Mouse (Mus musculus): Measurements from ENCODE around the gene Nup50. TPM values are rescaled to one million over a fixed set of nuclear protein-coding genes. Genes with fewer than 3 reads are reported as not detected.

Gene Nup50
- polyA plus RNA-seq, 1 experiment from 2014 or later, result 22.5 TPM

DNA sequence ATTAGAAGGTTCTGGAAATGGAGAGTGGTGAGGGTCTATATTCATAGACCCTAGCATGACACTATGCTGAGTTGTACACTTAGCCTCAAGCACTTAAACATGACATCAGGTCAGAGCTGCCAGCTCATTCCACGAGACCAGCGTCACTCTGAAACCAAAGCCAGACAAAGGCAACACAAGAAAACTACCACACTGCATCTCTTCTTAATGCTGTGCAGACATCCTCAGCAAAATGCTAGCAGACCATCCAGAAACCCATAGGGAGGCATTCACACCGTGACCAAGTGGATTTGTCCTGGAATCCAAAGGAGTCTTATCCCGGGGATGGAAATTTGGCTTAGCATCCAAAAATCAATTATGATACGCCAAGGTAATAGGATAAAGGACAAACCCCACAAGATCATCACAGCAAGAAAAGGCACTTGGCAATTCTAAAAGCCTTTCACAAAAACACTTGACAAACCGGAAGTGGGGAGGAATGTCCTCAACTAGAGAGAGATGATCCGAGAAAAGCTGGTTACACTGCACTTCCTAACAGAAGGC lies 19.3 kb upstream of the Nup50 start:
- Histone ChIP-seq H3K4me1 (ENCODE audit: control insufficient read depth, insufficient read depth, low read depth, low read length) (no peaks in the 10 kb centered on the region; the same call in 1 of the 2 replicates), H3K27ac (ENCODE audit: low read depth, low read length) (no peak overlapping the region), H3K27me3 (replicated peaks; ENCODE audit: control insufficient read depth, insufficient read depth, low read length) (no peaks in the 10 kb centered on the region), H3K36me3 (ENCODE audit: control insufficient read depth, insufficient read depth, low read length) (no peaks in the 10 kb centered on the region), H3K4me2 (ENCODE audit: low read length) (no peak overlapping the region), H3K9me3 (ENCODE audit: control insufficient read depth, low read length) (no peaks in the 10 kb centered on the region), H3K9ac (ENCODE audit: low read depth, low read length) (no peak overlapping the region), H3K4me3 (ENCODE audit: low read length) (no peak overlapping the region)
- ATAC-seq, result no peak
- WGBS, result 46% methylated on average over 7 of the region's 7 CpGs

DNA sequence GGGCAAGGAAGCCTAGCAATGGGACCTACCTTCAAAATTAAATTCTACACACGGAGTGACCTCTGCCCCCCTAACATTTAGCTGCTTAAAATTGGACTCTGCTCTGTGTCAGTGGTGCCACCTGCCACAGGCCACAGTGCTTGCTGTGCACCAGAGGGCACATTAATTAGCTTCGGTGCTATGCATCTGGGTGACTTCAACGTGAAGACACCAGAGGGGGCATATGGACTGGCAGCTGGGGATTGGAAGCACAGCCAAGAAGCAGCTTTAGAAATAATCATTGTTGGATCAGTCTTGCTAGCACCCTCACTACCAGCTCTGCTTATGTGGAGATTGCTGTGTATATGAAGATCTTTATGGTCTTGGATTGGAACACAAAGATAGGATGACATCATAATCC lies 10.0 kb upstream of the Nup50 start:
- Histone ChIP-seq H3K36me3 (ENCODE audit: control insufficient read depth, insufficient read depth, low read length) (peaks cover 3% of the 10 kb centered on the region; the same call in 1 of the 2 replicates), H3K27me3 (replicated peaks; ENCODE audit: control insufficient read depth, insufficient read depth, low read length) (no peaks in the 10 kb centered on the region), H3K9me3 (ENCODE audit: control insufficient read depth, low read length) (peaks cover 8% of the 10 kb centered on the region), H3K4me2 (ENCODE audit: low read length) (no peak overlapping the region), H3K27ac (ENCODE audit: low read depth, low read length) (no peak overlapping the region), H3K4me3 (ENCODE audit: low read length) (no peak overlapping the region), H3K9ac (ENCODE audit: low read depth, low read length) (no peak overlapping the region), H3K4me1 (ENCODE audit: control insufficient read depth, insufficient read depth, low read depth, low read length) (no peaks in the 10 kb centered on the region)
- WGBS, result 67% methylated on average over 3 of the region's 3 CpGs
- no peak for ATAC-seq

DNA sequence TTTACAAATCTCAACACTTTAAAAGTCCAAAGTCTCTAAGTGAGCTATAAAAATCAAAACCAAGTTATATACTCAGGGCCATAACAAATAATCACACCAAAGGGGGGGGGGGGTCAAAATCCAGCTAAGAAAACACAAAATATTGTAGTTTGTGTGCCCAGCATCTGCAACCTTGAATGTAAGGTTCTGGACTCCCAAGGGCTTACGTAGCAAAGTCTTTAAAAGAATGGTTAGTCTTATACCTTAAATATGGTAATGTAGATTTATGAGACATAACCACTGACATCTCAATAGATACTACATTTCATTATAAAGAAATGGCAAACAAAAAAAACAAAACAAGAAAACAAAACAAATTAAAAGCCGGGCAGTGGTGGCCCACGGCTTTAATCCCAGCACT lies 3.3 kb upstream of the Nup50 start, which contains the start of gene Gm29666:
Gene Gm29666, minus strand, starts transcription at position 101 of the 400 bp plus-strand sequence.
- no peak within 1 kb of the TSS for H3K27ac ChIP-seq (ENCODE audit: low read depth, low read length)
- no peak within 1 kb of the TSS for H3K9ac ChIP-seq (ENCODE audit: low read depth, low read length)
- H3K27me3 ChIP-seq (replicated peaks; ENCODE audit: control insufficient read depth, insufficient read depth, low read length), result no peaks in the 10 kb centered on the region
- H3K4me3 ChIP-seq (ENCODE audit: low read length), result no peak within 1 kb of the TSS
- no peaks in the 10 kb centered on the region for H3K36me3 ChIP-seq (ENCODE audit: control insufficient read depth, insufficient read depth, low read length)
- no peaks in the 10 kb centered on the region for H3K9me3 ChIP-seq (ENCODE audit: control insufficient read depth, low read length)
- WGBS, result 97% methylated on average over 3 of the region's 3 CpGs
- ATAC-seq, result no peak
- H3K4me2 ChIP-seq (ENCODE audit: low read length), result no peak within 1 kb of the TSS
- H3K4me1 ChIP-seq (ENCODE audit: control insufficient read depth, insufficient read depth, low read depth, low read length), result peaks cover 16% of the 10 kb centered on the region

- H3K36me3 ChIP-seq (ENCODE audit: control insufficient read depth, insufficient read depth, low read length), result peaks cover 13% of the 10 kb centered on the region
- H3K4me2 ChIP-seq (ENCODE audit: low read length), result peak overlapping the region; percentile 83
- H3K27me3 ChIP-seq (replicated peaks; ENCODE audit: control insufficient read depth, insufficient read depth, low read length), result no peaks in the 10 kb centered on the region
- peaks cover 27% of the 10 kb centered on the region for H3K4me1 ChIP-seq (ENCODE audit: control insufficient read depth, insufficient read depth, low read depth, low read length)
- H3K4me3 ChIP-seq (ENCODE audit: low read length), result peak overlapping the region; percentile 94
- peak; percentile 81 for ATAC-seq
- H3K9ac ChIP-seq (ENCODE audit: low read depth, low read length), result peak overlapping the region; percentile 98
- H3K9me3 ChIP-seq (ENCODE audit: control insufficient read depth, low read length), result no peaks in the 10 kb centered on the region
- WGBS, result under 1% methylated on average over 61 of the region's 68 CpGs
- peak overlapping the region; percentile 95 for H3K27ac ChIP-seq (ENCODE audit: low read depth, low read length)
Measured at GRCm38 (mm10) chr15:84923508-84924181, 434 bp downstream of the Nup50 start.

GRCm38 (mm10) chr15:84924781-84925315 lies 1.6 kb downstream of the Nup50 start:
- H3K27ac ChIP-seq (ENCODE audit: low read depth, low read length), result no peak overlapping the region
- 13% methylated on average over 9 of the region's 9 CpGs for WGBS
- ATAC-seq, result no peak

DNA sequence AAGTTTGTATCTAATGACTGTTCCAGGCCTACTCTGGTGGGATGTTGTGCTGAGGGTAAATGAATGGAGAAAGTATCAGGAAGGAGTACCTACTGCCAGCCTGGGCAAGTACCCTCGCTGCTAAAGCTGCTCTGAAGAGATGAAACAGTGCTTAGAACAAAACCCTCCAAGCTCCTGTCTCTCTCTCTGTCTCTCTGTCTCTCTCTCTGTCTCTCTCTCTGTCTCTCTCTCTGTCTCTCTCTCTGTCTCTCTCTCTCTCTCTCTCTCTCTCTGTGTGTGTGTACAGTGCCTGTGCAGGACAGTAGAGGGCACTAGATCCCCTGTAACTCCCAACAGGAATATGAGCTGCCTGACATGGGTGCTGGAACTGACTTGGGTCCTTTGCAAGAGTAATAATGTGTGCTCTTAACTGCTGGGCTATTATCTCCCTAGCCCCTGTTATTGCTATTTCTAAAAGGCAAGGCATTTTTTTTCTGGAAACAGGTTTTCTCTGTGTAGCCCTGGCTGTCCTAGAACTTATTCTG lies 2.3 kb downstream of the Nup50 start:
- H3K4me2 ChIP-seq (ENCODE audit: low read length), result peak overlapping the region; percentile 83
- H3K9ac ChIP-seq (ENCODE audit: low read depth, low read length), result no peak overlapping the region; the same call in 1 of the 2 replicates
- H3K36me3 ChIP-seq (ENCODE audit: control insufficient read depth, insufficient read depth, low read length), result peaks cover 30% of the 10 kb centered on the region
- H3K9me3 ChIP-seq (ENCODE audit: control insufficient read depth, low read length), result no peaks in the 10 kb centered on the region
- no peak for ATAC-seq
- no peak overlapping the region for H3K27ac ChIP-seq (ENCODE audit: low read depth, low read length)
- no peak overlapping the region for H3K4me3 ChIP-seq (ENCODE audit: low read length)
- H3K27me3 ChIP-seq (replicated peaks; ENCODE audit: control insufficient read depth, insufficient read depth, low read length), result no peaks in the 10 kb centered on the region
- 72% methylated on average over 1 of the region's 1 CpGs for WGBS
- peaks cover 27% of the 10 kb centered on the region for H3K4me1 ChIP-seq (ENCODE audit: control insufficient read depth, insufficient read depth, low read depth, low read length)

More at GRCm38 (mm10) chr15:84924781-84925315, 1.6 kb downstream of the Nup50 start:
- Histone ChIP-seq H3K4me3 (ENCODE audit: low read length) (peak overlapping the region; percentile 94), H3K4me1 (ENCODE audit: control insufficient read depth, insufficient read depth, low read depth, low read length) (peaks cover 27% of the 10 kb centered on the region), H3K9me3 (ENCODE audit: control insufficient read depth, low read length) (no peaks in the 10 kb centered on the region), H3K4me2 (ENCODE audit: low read length) (peak overlapping the region; percentile 83), H3K27me3 (replicated peaks; ENCODE audit: control insufficient read depth, insufficient read depth, low read length) (no peaks in the 10 kb centered on the region), H3K36me3 (ENCODE audit: control insufficient read depth, insufficient read depth, low read length) (peaks cover 23% of the 10 kb centered on the region), H3K9ac (ENCODE audit: low read depth, low read length) (peak overlapping the region; percentile 42)

GRCm38 (mm10) chr15:84932351-84932750 lies 9.1 kb downstream of the Nup50 start:
- Histone ChIP-seq H3K36me3 (ENCODE audit: control insufficient read depth, insufficient read depth, low read length) (peaks cover 70% of the 10 kb centered on the region), H3K27ac (ENCODE audit: low read depth, low read length) (no peak overlapping the region), H3K4me1 (ENCODE audit: control insufficient read depth, insufficient read depth, low read depth, low read length) (no peaks in the 10 kb centered on the region), H3K27me3 (replicated peaks; ENCODE audit: control insufficient read depth, insufficient read depth, low read length) (no peaks in the 10 kb centered on the region), H3K4me2 (ENCODE audit: low read length) (no peak overlapping the region), H3K9me3 (ENCODE audit: control insufficient read depth, low read length) (no peaks in the 10 kb centered on the region), H3K4me3 (ENCODE audit: low read length) (no peak overlapping the region), H3K9ac (ENCODE audit: low read depth, low read length) (no peak overlapping the region)
- ATAC-seq, result no peak
- 86% methylated on average over 5 of the region's 5 CpGs for WGBS

DNA sequence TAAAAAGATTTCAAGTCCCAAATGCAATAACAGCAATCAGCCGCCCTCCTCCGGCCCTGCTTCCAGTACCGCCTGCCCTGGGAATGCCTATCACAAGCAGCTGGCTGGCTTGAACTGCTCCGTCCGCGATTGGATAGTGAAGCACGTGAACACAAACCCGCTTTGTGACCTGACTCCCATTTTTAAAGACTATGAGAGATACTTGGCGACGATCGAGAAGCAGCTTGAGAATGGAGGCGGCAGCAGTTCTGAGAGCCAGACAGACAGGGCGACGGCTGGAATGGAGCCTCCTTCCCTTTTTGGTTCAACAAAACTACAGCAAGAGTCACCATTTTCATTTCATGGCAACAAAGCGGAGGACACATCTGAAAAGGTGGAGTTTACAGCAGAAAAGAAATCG lies 11.7 kb downstream of the Nup50 start:
- Histone ChIP-seq H3K27ac (ENCODE audit: low read depth, low read length) (no peak overlapping the region), H3K36me3 (ENCODE audit: control insufficient read depth, insufficient read depth, low read length) (peaks cover 68% of the 10 kb centered on the region), H3K4me2 (ENCODE audit: low read length) (no peak overlapping the region), H3K4me3 (ENCODE audit: low read length) (no peak overlapping the region), H3K27me3 (replicated peaks; ENCODE audit: control insufficient read depth, insufficient read depth, low read length) (no peaks in the 10 kb centered on the region), H3K9me3 (ENCODE audit: control insufficient read depth, low read length) (no peaks in the 10 kb centered on the region), H3K4me1 (ENCODE audit: control insufficient read depth, insufficient read depth, low read depth, low read length) (no peaks in the 10 kb centered on the region), H3K9ac (ENCODE audit: low read depth, low read length) (no peak overlapping the region)
- 84% methylated on average over 16 of the region's 16 CpGs for WGBS
- ATAC-seq, result no peak

- Histone ChIP-seq H3K4me2 (ENCODE audit: low read length) (no peak overlapping the region), H3K27ac (ENCODE audit: low read depth, low read length) (no peak overlapping the region), H3K4me3 (ENCODE audit: low read length) (no peak overlapping the region), H3K36me3 (ENCODE audit: control insufficient read depth, insufficient read depth, low read length) (peaks cover 36% of the 10 kb centered on the region), H3K9ac (ENCODE audit: low read depth, low read length) (no peak overlapping the region), H3K9me3 (ENCODE audit: control insufficient read depth, low read length) (no peaks in the 10 kb centered on the region), H3K27me3 (replicated peaks; ENCODE audit: control insufficient read depth, insufficient read depth, low read length) (no peaks in the 10 kb centered on the region), H3K4me1 (ENCODE audit: control insufficient read depth, insufficient read depth, low read depth, low read length) (no peaks in the 10 kb centered on the region)
- WGBS, result 60% methylated on average over 12 of the region's 12 CpGs
- no peak for ATAC-seq
Measured at GRCm38 (mm10) chr15:84940102-84940501, 16.9 kb downstream of the Nup50 start.
